10 mouse cellular contexts compared by ENCODE assay signal in genomic region chr3:116080166-116080788, GRCm38 (mm10). TPM values are rescaled to one million over a fixed set of nuclear protein-coding genes. Genes with fewer than 3 reads are reported as not detected.
DNase-seq lines count a peak whose midpoint lies in the region; ATAC-seq and TF ChIP-seq lines count a peak whose summit lies in the region.
"Had no signal": no experiment of that assay in that cellular context is flagged by ENCODE, and none has a peak within 500 bp of the region (broad histone marks: within the 10 kb centered on the region; RNA-seq: fewer than 3 reads in every experiment).

No protein-coding gene starts in this region.

- H3K9ac ChIP-seq in MEL (ENCODE audit: control insufficient read depth, low read depth, low read length, poor library complexity, severe bottlenecking) = no peak overlapping the region
- H3K9ac ChIP-seq in intestine, embryonic 15.5 days = no peak overlapping the region
- no peak overlapping the region for H3K9ac ChIP-seq in neural tube, embryonic 15.5 days (replicated peaks)
- H3K9ac ChIP-seq: hindbrain, embryonic 14.5 days; midbrain, embryonic 12.5 days had no signal

- no peak overlapping the region for H3K4me2 ChIP-seq in intestine, embryonic 15.5 days (replicated peaks)
- no peak overlapping the region for H3K4me2 ChIP-seq in neural tube, embryonic 15.5 days
- H3K4me2 ChIP-seq: hindbrain, embryonic 14.5 days; midbrain, embryonic 12.5 days had no signal

- TF ChIP-seq EP300 in MEL (IDR thresholded peaks at IDR 0.05; ENCODE audit: low read depth in 1 of 2, low read length in 2 of 2) = no peak

- TF ChIP-seq RAD21 in MEL (IDR thresholded peaks at IDR 0.05; ENCODE audit: low read depth, low read length) = no peak

- H3K4me3 ChIP-seq in kidney, adult 2 months (ENCODE audit: insufficient read depth, low read depth, low read length) = no peak overlapping the region
- H3K4me3 ChIP-seq in MEL (ENCODE audit: control insufficient read depth in 1 of 2, insufficient read depth in 1 of 2, low read depth in 2 of 2, low read length in 2 of 2) = no peak overlapping the region
- H3K4me3 ChIP-seq in intestine, embryonic 15.5 days (replicated peaks) = no peak overlapping the region
- no peak overlapping the region for H3K4me3 ChIP-seq in neural tube, embryonic 15.5 days (replicated peaks)
- H3K4me3 ChIP-seq: midbrain, embryonic 12.5 days had no signal

- H3K4me1 ChIP-seq in kidney, adult 2 months (ENCODE audit: control insufficient read depth, insufficient read depth, low read length) = no peaks in the 10 kb centered on the region
- H3K4me1 ChIP-seq in MEL (ENCODE audit: control insufficient read depth in 1 of 2, insufficient read depth in 2 of 2, low read length in 2 of 2) = no peaks in the 10 kb centered on the region
- 0 out of 2 replicates have a peak, but pooled peaks cover 3% of the 10 kb centered on the region for H3K4me1 ChIP-seq in intestine, embryonic 15.5 days (replicated peaks)
- H3K4me1 ChIP-seq in neural tube, embryonic 15.5 days = no peaks in the 10 kb centered on the region
- H3K4me1 ChIP-seq: midbrain, embryonic 12.5 days had no signal

- no peaks in the 10 kb centered on the region for H3K36me3 ChIP-seq in kidney, adult 2 months (ENCODE audit: control insufficient read depth, insufficient read depth, low read length)
- no peaks in the 10 kb centered on the region; a peak in 1 of 4 replicates for H3K36me3 ChIP-seq in MEL (ENCODE audit: control insufficient read depth in 1 of 2, insufficient read depth in 2 of 2, low read length in 2 of 2)
- H3K36me3 ChIP-seq in intestine, embryonic 15.5 days = no peaks in the 10 kb centered on the region
- no peaks in the 10 kb centered on the region for H3K36me3 ChIP-seq in neural tube, embryonic 15.5 days
- H3K36me3 ChIP-seq: midbrain, embryonic 12.5 days had no signal

- DNase-seq in kidney, postnatal 14 days = peak; percentile 8
- DNase-seq in kidney, adult 2 months = no peak
- peak; percentile 12 for DNase-seq in MEL (ENCODE audit: low read depth, low spot score)
- peak; percentile 39 for DNase-seq in fibroblast of lung, adult 2 months (ENCODE audit: low read depth)
- DNase-seq: thymus, postnatal 14 days had no signal

- no peak for TF ChIP-seq POLR2A in kidney, adult 2 months (IDR thresholded peaks at IDR 0.05; ENCODE audit: low read depth, low read length)
- TF ChIP-seq POLR2A in MEL (IDR thresholded peaks at IDR 0.05; ENCODE audit: control insufficient read depth in 1 of 2, insufficient read depth in 1 of 2, low read depth in 1 of 2, low read length in 2 of 2, poor library complexity in 1 of 2) = no peak

- no peaks in the 10 kb centered on the region for H3K79me2 ChIP-seq in MEL (ENCODE audit: control insufficient read depth, insufficient read depth, low read length, poor library complexity)

- no peak for TF ChIP-seq CTCF in kidney, adult 2 months (conservative IDR thresholded peaks at IDR 0.05; ENCODE audit: insufficient read depth, insufficient read length, low read depth, low read length)
- TF ChIP-seq CTCF in MEL (IDR thresholded peaks at IDR 0.05 in 2 of 3, conservative IDR thresholded peaks at IDR 0.05 in 1 of 3; ENCODE audit: control insufficient read depth in 1 of 3, insufficient read depth in 1 of 3, low read depth in 2 of 3, low read length in 3 of 3, poor library complexity in 1 of 3, severe bottlenecking in 1 of 3) = no peak

- H3K9me3 ChIP-seq in MEL (replicated peaks; ENCODE audit: insufficient read depth, low read length) = no peaks in the 10 kb centered on the region
- H3K9me3 ChIP-seq in intestine, embryonic 15.5 days = no peaks in the 10 kb centered on the region
- H3K9me3 ChIP-seq in neural tube, embryonic 15.5 days (replicated peaks) = no peaks in the 10 kb centered on the region
- H3K9me3 ChIP-seq: midbrain, embryonic 12.5 days had no signal

- no peaks in the 10 kb centered on the region for H3K27me3 ChIP-seq in kidney, adult 2 months (replicated peaks; ENCODE audit: control insufficient read depth, insufficient read depth, low read length)
- H3K27me3 ChIP-seq in MEL (ENCODE audit: control insufficient read depth in 1 of 2, insufficient read depth in 2 of 2, low read length in 2 of 2) = peaks cover 5 to 7% of the 10 kb centered on the region in 2 experiments
- no peaks in the 10 kb centered on the region for H3K27me3 ChIP-seq in intestine, embryonic 15.5 days (replicated peaks)
- H3K27me3 ChIP-seq in neural tube, embryonic 15.5 days (replicated peaks) = no peaks in the 10 kb centered on the region
- H3K27me3 ChIP-seq: midbrain, embryonic 12.5 days had no signal

- WGBS in kidney, adult 2 months = 71% methylated on average over 8 of the region's 8 CpGs
- WGBS in intestine, embryonic 15.5 days = 22% methylated on average over 8 of the region's 8 CpGs
- 82% methylated on average over 8 of the region's 8 CpGs for WGBS in neural tube, embryonic 15.5 days

- ATAC-seq in intestine, embryonic 15.5 days = peak; percentile 79
- ATAC-seq in monocyte, adult 5-6 weeks (replicated peaks; ENCODE audit: insufficient number of reproducible peaks, low FRiP score, low TSS enrichment, poor library complexity, severe bottlenecking) = no peak
- no peak for ATAC-seq in neural tube, embryonic 15.5 days (ENCODE audit: low FRiP score)

- no peak overlapping the region for H3K27ac ChIP-seq in kidney, adult 2 months (ENCODE audit: insufficient read depth, low read depth, low read length)
- no peak overlapping the region for H3K27ac ChIP-seq in MEL (ENCODE audit: control insufficient read depth, low read depth, low read length)
- H3K27ac ChIP-seq in intestine, embryonic 15.5 days = no peak overlapping the region
- H3K27ac ChIP-seq in neural tube, embryonic 15.5 days (replicated peaks) = no peak overlapping the region
- H3K27ac ChIP-seq: hindbrain, embryonic 14.5 days; midbrain, embryonic 12.5 days had no signal

TF ChIP-seq in MEL, 35 proteins besides CTCF, POLR2A, EP300 and RAD21:
- peak; percentile 45; the same call in 1 of the 2 replicates for TF ChIP-seq NRF1 (IDR thresholded peaks at IDR 0.05; ENCODE audit: insufficient read depth, low read depth, low read length, poor library complexity, severe bottlenecking)
- TF ChIP-seq SMC3 (IDR thresholded peaks at IDR 0.05; ENCODE audit: low read depth, low read length) = no peak

RNA-seq across cellular contexts. Expression of gene Vcam1, which starts 49.2 kb away (rescaled TPM):
- polyA plus RNA-seq in kidney, adult 2 months (2012; rRNA removed) = 4.2 and 7.5 TPM in 2 replicates
- total RNA-seq in MEL (2012; rRNA removed) = not detected in 2 replicates
- not detected for polyA plus RNA-seq in MEL (2012; ENCODE audit: insufficient read depth in 1 of 2, insufficient read length in 2 of 2, low read depth in 1 of 2, low replicate concordance in 2 of 2, missing spikeins in 1 of 2)
- polyA plus RNA-seq in intestine, embryonic 15.5 days (2015; fragmentation: Nextera tagmentation; extraction: Ambion mirVana) = 17.0 and 18.9 TPM in 2 replicates
- total RNA-seq in monocyte, adult 5-6 weeks (2017) = not detected in 3 replicates
- polyA plus RNA-seq in neural tube, embryonic 15.5 days (2015; fragmentation: Nextera tagmentation; extraction: Ambion mirVana) = 25.9 and 38.1 TPM in 2 replicates
